Mouse (Mus musculus) CH12.LX (cell line): ENCODE results near the gene Cfap44. TPM values are rescaled to one million over a fixed set of nuclear protein-coding genes. Genes with fewer than 3 reads are reported as not detected.

ENCODE experiments used
- DNase-seq: peaks from one replicate; pipeline ENCODE4 v3.0.0-alpha.2; 2013; ENCODE audit errors: extremely low read depth
- H3K27ac ChIP-seq: 2 replicates; pipeline ENCODE4 v1.5.1; 2012; ENCODE audit warnings: low read depth, mild to moderate bottlenecking, control low read depth, moderate library complexity; ENCODE audit not compliant: insufficient read depth
- H3K27me3 ChIP-seq: replicated peaks from 2 replicates; pipeline ENCODE3; 2012; ENCODE audit warnings: inconsistent platforms
- H3K36me3 ChIP-seq, 2 experiments: replicated peaks in 1 of 2; 2 replicates each; pipeline versions ENCODE3 to v1.6.1; 2012; ENCODE audit warnings: inconsistent platforms in 1 of 2, low read length in 1 of 2, mild to moderate bottlenecking in 1 of 2, mixed read lengths in 1 of 2, moderate library complexity in 1 of 2; ENCODE audit not compliant: control insufficient read depth in 1 of 2, insufficient read depth in 1 of 2
- H3K4me1 ChIP-seq, 2 experiments: 2 replicates each; pipeline ENCODE4 v1.6.1; 2012; ENCODE audit warnings: inconsistent platforms in 1 of 2, moderate library complexity in 1 of 2; ENCODE audit not compliant: insufficient read depth in 2 of 2, control insufficient read depth in 1 of 2
- H3K4me2 ChIP-seq: 2 replicates; pipeline ENCODE4 v1.6.1; 2012; ENCODE audit warnings: low read depth, mild to moderate bottlenecking, control low read depth; ENCODE audit not compliant: poor library complexity, insufficient read depth, severe bottlenecking
- H3K4me3 ChIP-seq, 3 experiments: fragments of 150-350 bp in 1 of 3; sonication (generic) in 1 of 3; replicated peaks in 1 of 3; 2 replicates each; pipeline versions ENCODE3 to v1.5.1; 2011 to 2012; ENCODE audit warnings: low read depth in 2 of 3, low read length in 2 of 3, mild to moderate bottlenecking in 2 of 3, moderate library complexity in 2 of 3, control low read depth in 1 of 3, improper control_type of control experiment in 1 of 3, inconsistent platforms in 1 of 3, mixed read lengths in 1 of 3; ENCODE audit not compliant: poor library complexity in 1 of 3
- H3K79me2 ChIP-seq: replicated peaks from 2 replicates; pipeline ENCODE4 v1.6.1; 2012; ENCODE audit warnings: mild to moderate bottlenecking, moderate library complexity; ENCODE audit not compliant: control insufficient read depth, poor library complexity, insufficient read depth, severe bottlenecking; ENCODE audit errors: extremely low read depth
- H3K9ac ChIP-seq: 2 replicates; pipeline ENCODE4 v1.6.1; 2012; ENCODE audit warnings: low read depth, mild to moderate bottlenecking, control low read depth, moderate library complexity; ENCODE audit not compliant: insufficient read depth
- H3K9me3 ChIP-seq: replicated peaks from 2 replicates; pipeline ENCODE3; 2012; ENCODE audit warnings: low read length, inconsistent platforms, mixed read lengths
- BHLHE40 ChIP-seq: IDR thresholded peaks from 2 replicates; pipeline ENCODE4 v1.6.1; 2011; ENCODE audit warnings: mild to moderate bottlenecking, low read depth, low read length, improper control_type of control experiment
- CHD2 ChIP-seq: IDR thresholded peaks from 2 replicates; pipeline ENCODE4 v1.6.1; 2011; ENCODE audit warnings: low read length, improper control_type of control experiment
- CTCF ChIP-seq, 2 experiments: IDR thresholded peaks in 1 of 2; conservative IDR thresholded peaks in 1 of 2; 2 replicates each; pipeline ENCODE4 v1.5.1; 2011 to 2012; ENCODE audit warnings: low read depth in 2 of 2, low read length in 2 of 2, improper control_type of control experiment in 1 of 2, inconsistent platforms in 1 of 2, mild to moderate bottlenecking in 1 of 2, moderate library complexity in 1 of 2
- E2F4 ChIP-seq: IDR thresholded peaks from 2 replicates; pipeline ENCODE4 v1.6.1; 2011; ENCODE audit warnings: low read depth, low read length, improper control_type of control experiment; ENCODE audit not compliant: insufficient replicate concordance
- ELF1 ChIP-seq: IDR thresholded peaks from 2 replicates; pipeline ENCODE4 v1.6.1; 2014; ENCODE audit warnings: low read depth, mild to moderate bottlenecking, inconsistent platforms, low read length, improper control_type of control experiment
- EP300 ChIP-seq: IDR thresholded peaks from 2 replicates; pipeline ENCODE4 v1.6.1; 2011; ENCODE audit warnings: low read length, improper control_type of control experiment
- ETS1 ChIP-seq: conservative IDR thresholded peaks from 2 replicates; pipeline ENCODE4 v1.6.1; 2012; ENCODE audit warnings: low read depth, mild to moderate bottlenecking, inconsistent platforms, low read length, improper control_type of control experiment, moderate library complexity
- GABPA ChIP-seq: IDR thresholded peaks from 2 replicates; pipeline ENCODE4 v1.6.1; 2012; ENCODE audit warnings: low read depth, low read length, improper control_type of control experiment, inconsistent platforms; ENCODE audit not compliant: insufficient replicate concordance
- IRF4 ChIP-seq: IDR thresholded peaks from 2 replicates; pipeline ENCODE4 v1.6.1; 2014; ENCODE audit warnings: low read depth, mild to moderate bottlenecking, inconsistent platforms, low read length, improper control_type of control experiment
- MAFK ChIP-seq: IDR thresholded peaks from 2 replicates; pipeline ENCODE4 v1.6.1; 2011; ENCODE audit warnings: low read length, improper control_type of control experiment; ENCODE audit not compliant: insufficient replicate concordance
- MAZ ChIP-seq: IDR thresholded peaks from 2 replicates; pipeline ENCODE4 v1.6.1; 2012; ENCODE audit warnings: low read depth, mild to moderate bottlenecking, inconsistent platforms, low read length, improper control_type of control experiment, moderate library complexity
- MEF2A ChIP-seq: IDR thresholded peaks from 2 replicates; pipeline ENCODE4 v1.6.1; 2014; ENCODE audit warnings: low read depth, mild to moderate bottlenecking, inconsistent platforms, low read length, improper control_type of control experiment, borderline replicate concordance
- MYC ChIP-seq: IDR thresholded peaks from 2 replicates; pipeline ENCODE4 v1.6.1; 2011; ENCODE audit warnings: low read depth, mild to moderate bottlenecking, improper control_type of control experiment, low read length
- NELFE ChIP-seq: IDR thresholded peaks from 2 replicates; pipeline ENCODE4 v1.6.1; 2011; ENCODE audit warnings: low read depth, low read length, improper control_type of control experiment
- NRF1 ChIP-seq: IDR thresholded peaks from 2 replicates; pipeline ENCODE4 v1.6.1; 2014; ENCODE audit warnings: low read depth, mild to moderate bottlenecking, inconsistent platforms, low read length, improper control_type of control experiment, moderate library complexity
- PAX5 ChIP-seq: IDR thresholded peaks from 2 replicates; pipeline ENCODE4 v1.6.1; 2012; ENCODE audit warnings: low read length, inconsistent platforms, mixed read lengths
- POLR2AphosphoS2 ChIP-seq: IDR thresholded peaks from 2 replicates; pipeline ENCODE4 v1.6.1; 2011; ENCODE audit warnings: low read depth, low read length, improper control_type of control experiment
- SMC3 ChIP-seq: IDR thresholded peaks from 2 replicates; pipeline ENCODE4 v1.6.1; 2011; ENCODE audit warnings: low read depth, low read length, improper control_type of control experiment
- TCF12 ChIP-seq: IDR thresholded peaks from 2 replicates; pipeline ENCODE4 v1.6.1; 2014; ENCODE audit warnings: low read depth, mild to moderate bottlenecking, inconsistent platforms, low read length, improper control_type of control experiment
- UBTF ChIP-seq: IDR thresholded peaks from 2 replicates; pipeline ENCODE4 v1.6.1; 2012; ENCODE audit warnings: low read depth, mild to moderate bottlenecking, inconsistent platforms, low read length, improper control_type of control experiment, moderate library complexity
- ZKSCAN1 ChIP-seq: IDR thresholded peaks from 2 replicates; pipeline ENCODE4 v1.6.1; 2012; ENCODE audit warnings: low read depth, inconsistent platforms, low read length, improper control_type of control experiment, borderline replicate concordance
- dilution Hi-C: fragments of 300-500 bp; cut with MboI; formaldehyde crosslinking; loops from 2 replicates; pipeline ENCODE4 v1.14.3; 2020; ENCODE audit warnings: low sequenced_read_pairs; ENCODE audit not compliant: extremely low pct_unique_long_range_greater_than_20kb, extremely low pct_ligation_motif_present
- in situ Hi-C: fragments of 300-500 bp; cut with MboI; formaldehyde crosslinking; loops from 3 replicates; pipeline ENCODE4 v1.14.3; 2019; ENCODE audit warnings: low sequenced_read_pairs, low pct_ligation_motif_present, low pct_unique_long_range_greater_than_20kb, mixed read lengths
- polyA plus RNA-seq: library from polyadenylated mRNA; unstranded; fragments of >175 nt; gene quantifications from 2 replicates; pipeline ENCODE4 v1.2.1, GENCODE M21; 2012; ENCODE audit warnings: low read depth; ENCODE audit not compliant: insufficient read length
- total RNA-seq, 2 experiments: library from RNA; depleted of rRNA; stranded (reverse); fragments of 300-350 nt in 1 of 2; fragments of >200 nt in 1 of 2; gene quantifications; 2 replicates each; pipeline ENCODE4 v1.2.3; 2012 to 2014

Gene Cfap44
- total and polyA plus RNA-seq, 3 experiments, result not detected

- TF ChIP-seq NELFE (peak; percentile 29; the same call in 1 of the 2 replicates), IRF4 (peak; percentile 54; the same call in 1 of the 2 replicates), UBTF (no peak), TCF12 (peak; percentile 66), PAX5 (no peak), GABPA (no peak), NRF1 (no peak)
- TF ChIP-seq, all 38 proteins: peak for 18
These were observed 102.4 kb downstream of the Cfap44 start (continued) for GRCm38 (mm10) chr16:44496971-44497464.

GRCm38 (mm10) chr16:44498447-44498846 lies 103.9 kb downstream of the Cfap44 start:
- TF ChIP-seq BHLHE40 (no peak), ZKSCAN1 (no peak), CTCF (conservative IDR thresholded peaks at IDR 0.05 in 1 of 2, IDR thresholded peaks at IDR 0.05 in 1 of 2; ENCODE audit: low read depth in 2 of 2, low read length in 2 of 2) (0 out of 4 replicates have a peak, but pooled peaks of 1 of the 2 experiments have one; percentile 16), TCF12 (no peak)
- TF ChIP-seq, all 38 proteins: peak for 1
- dilution Hi-C loops (no loop called here), in situ Hi-C loops (loop anchor here (25.0 kb wide), 1 partner anchor 589 kb away; the partner anchor contains the start of gene Ccdc80)
- Histone ChIP-seq H3K27me3 (no peaks in the 10 kb centered on the region), H3K9me3 (peaks cover 4% of the 10 kb centered on the region), H3K4me1 (peaks cover 3 to 59% of the 10 kb centered on the region in 2 experiments), H3K36me3 (peaks cover 0 to 49% of the 10 kb centered on the region in 2 experiments), H3K4me3 (no peak overlapping the region), H3K4me2 (no peak overlapping the region), H3K9ac (no peak overlapping the region), H3K79me2 (no peaks in the 10 kb centered on the region), H3K27ac (no peak overlapping the region)
- no peak for DNase-seq

- in situ Hi-C loops, result no loop called here
- no peak overlapping the region for H3K9ac ChIP-seq
- peaks cover 0 to 66% of the 10 kb centered on the region in 2 experiments for H3K36me3 ChIP-seq
- TF ChIP-seq SMC3 (no peak), ELF1 (no peak), MAFK (no peak), TCF12 (no peak), CHD2 (no peak), ETS1 (no peak), ZKSCAN1 (no peak), MYC (no peak), E2F4 (no peak), MEF2A (no peak), MAZ (no peak), POLR2AphosphoS2 (no peak), EP300 (no peak)
- no peak overlapping the region for H3K4me2 ChIP-seq
- H3K79me2 ChIP-seq, result no peaks in the 10 kb centered on the region
- H3K27me3 ChIP-seq, result no peaks in the 10 kb centered on the region
- H3K27ac ChIP-seq, result no peak overlapping the region
- peaks cover 0 to 38% of the 10 kb centered on the region in 2 experiments; a peak in 3 of 4 replicates for H3K4me1 ChIP-seq
- peaks cover 11% of the 10 kb centered on the region for H3K9me3 ChIP-seq
- H3K4me3 ChIP-seq, result no peak overlapping the region
- no peak for DNase-seq
- dilution Hi-C loops, result no loop called here
These were observed 107.2 kb downstream of the Cfap44 start for GRCm38 (mm10) chr16:44501783-44502182.
